Mouse (Mus musculus): ENCODE results near the gene Pfn3.

Pfn3 gene

GRCm38 (mm10) chr13:55430566-55430965 is 15.5 kb upstream of the Pfn3 start:
- DNase-seq (ENCODE audit: low spot score): no peak

DNA sequence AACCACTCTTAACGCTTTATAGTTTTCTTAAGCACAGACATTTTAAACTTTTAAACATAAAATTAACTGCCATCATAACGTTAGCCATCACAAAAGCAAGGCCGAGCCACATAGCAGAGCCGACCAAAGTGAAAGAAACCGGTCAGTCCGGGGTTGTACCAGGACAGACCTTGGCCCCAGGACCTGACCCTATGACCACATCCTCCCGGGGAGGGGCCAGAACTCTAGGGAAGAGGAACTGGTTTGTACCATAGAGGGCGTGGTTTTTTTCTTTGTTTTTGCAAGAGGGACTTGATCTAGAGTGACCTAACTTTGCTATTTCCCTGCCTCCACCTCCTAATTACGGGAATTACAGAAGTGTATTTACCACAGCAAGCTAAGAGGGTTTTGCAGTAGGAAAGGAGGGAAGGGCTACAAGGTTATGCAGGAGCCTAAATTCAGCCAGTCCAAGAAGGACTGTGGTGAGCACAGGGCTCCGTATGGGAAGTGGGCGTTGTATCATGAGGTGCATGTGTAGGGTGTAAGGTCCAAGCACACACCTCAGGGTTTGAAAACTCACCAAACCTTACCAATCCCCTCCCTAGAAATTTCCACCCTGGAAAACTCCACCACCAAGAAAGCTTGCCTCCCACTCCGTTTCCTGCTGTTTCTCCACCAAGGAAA is 14.3 kb upstream of the Pfn3 start:
- peak; percentile 92 for DNase-seq (ENCODE audit: low spot score)

DNA sequence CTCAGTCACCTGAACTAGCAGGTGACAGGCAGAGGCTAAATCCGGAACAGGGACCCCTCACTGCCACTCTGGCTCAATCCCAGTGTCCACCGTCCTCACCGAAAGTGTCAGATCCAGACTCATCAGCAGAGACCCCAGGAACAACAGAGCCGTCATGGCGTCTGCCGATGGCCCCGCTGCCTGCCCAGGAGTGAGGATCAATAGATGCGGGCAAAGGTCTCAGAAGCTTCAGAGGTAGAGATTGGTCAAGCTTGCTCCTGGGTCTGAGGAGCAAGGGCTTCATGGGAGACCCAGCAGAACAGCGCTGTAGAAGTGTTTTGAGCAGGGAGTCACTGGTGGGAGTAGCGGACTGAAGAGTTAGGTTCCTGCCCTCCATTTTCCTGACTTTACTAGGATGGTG is 11.6 kb upstream of the Pfn3 start, which contains the start of gene F12:
F12 (minus strand) TSS at position 181 of the 400 bp plus-strand sequence.
- DNase-seq (ENCODE audit: low spot score): no peak

DNA sequence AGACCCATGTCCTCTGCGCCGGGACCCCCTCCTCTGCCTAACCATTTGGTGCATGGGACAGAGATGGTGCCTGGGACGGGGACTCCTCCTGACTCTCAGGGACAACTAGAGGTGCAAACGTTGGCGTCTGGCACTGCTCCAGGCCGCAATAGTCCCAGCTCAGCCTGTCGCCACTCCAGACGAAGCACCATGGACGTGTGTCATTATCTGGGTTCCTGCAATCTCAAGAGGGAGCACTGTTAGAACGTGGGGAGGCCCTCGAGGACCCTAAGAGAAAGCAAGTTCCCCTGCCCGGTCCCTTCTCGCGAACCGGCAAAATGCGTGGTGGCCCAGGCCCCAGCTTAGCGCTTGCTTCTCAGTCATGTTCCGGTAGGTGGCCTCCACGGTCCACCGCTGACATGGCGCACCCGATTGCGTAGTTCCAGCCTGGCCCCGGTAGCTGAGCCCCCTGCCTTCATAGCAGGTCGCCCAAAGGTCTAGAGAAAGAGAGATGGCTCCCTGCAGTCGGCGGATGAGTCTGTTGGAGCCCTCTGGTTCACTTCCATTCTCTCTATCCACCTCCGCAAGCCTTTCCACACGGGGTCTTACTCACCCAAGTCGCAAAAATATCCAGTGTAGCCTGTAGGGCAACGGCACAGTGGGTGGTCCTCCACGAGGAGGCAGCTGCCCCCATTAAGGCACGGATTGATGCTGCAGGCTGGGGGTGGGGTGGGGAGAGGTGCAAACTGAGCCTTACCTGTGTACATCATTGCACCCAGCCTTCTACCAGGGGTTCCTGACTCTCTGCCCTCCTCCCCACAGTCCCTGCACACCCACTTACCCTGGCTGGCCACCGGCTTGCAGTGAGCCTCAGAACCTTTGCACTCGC is 6.1 kb upstream of the Pfn3 start:
- peak; percentile 73 for DNase-seq (ENCODE audit: low spot score)

- DNase-seq (ENCODE audit: low spot score): no peak
Observed at GRCm38 (mm10) chr13:55420018-55420932, 5.2 kb upstream of the Pfn3 start.

DNA sequence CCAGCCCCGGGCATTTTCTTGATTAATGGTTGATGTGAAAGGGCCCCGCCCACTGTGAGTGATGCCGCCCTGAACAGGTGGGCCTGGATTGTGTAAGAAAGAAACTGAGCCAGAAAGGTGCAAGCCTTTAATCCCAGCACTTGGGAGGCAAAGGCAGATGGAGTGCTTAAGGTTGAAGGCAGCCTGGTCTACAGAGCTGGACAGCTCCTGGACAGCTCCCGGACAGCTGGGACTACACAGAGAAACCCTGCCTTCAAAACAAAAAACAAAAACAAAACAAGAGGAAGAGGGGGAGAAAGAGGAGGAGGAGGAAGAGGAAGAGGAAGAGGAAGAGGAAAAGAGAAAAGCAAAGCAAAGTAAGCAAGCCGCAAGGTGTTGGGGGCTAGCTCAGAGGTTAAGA is 4.1 kb upstream of the Pfn3 start:
- no peak for DNase-seq (ENCODE audit: low spot score)

DNA sequence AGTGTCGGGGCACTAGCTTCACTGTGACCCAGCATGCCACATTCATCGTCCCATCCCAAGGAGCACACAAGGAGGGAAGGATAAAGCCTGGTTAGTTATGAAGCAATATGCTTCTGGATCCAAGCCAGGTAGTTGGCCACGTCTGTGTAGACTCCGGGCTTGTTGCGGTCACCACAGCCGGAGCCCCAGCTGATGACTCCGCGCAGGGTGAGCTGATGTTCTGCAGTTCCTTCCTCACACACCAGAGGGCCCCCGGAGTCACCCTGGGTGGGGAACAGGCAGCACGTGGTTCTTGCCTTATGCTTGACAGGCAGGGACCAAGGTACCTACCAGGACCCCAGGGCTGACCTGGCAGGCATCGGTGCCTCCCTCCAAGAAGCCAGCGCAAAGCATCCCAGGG is 3.0 kb upstream of the Pfn3 start:
- DNase-seq (ENCODE audit: low spot score): peak; percentile 90

- DNase-seq (ENCODE audit: low spot score): no peak
Observed at GRCm38 (mm10) chr13:55413333-55413732, 1.7 kb downstream of the Pfn3 start.

GRCm38 (mm10) chr13:55412643-55413307 is 2.3 kb downstream of the Pfn3 start:
- DNase-seq (ENCODE audit: low spot score): no peak

DNA sequence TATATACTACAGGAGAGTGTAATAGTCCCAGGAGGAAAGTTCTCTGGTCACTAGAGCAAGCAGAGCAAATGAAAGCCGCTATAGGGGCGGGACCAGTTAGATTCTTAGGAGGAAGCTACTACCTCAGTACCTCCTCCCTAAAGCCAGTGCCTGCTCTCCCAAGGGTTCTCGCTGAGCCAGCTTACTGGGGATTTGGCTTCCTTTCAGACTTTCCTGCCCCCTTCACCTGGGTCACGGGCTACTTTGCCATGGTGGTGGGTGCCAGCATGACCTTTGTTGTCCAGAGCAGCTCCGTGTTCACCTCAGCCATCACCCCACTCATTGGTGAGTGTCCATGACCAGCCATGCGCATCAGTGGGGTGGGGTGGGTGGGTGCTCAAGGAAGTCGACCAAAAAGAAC is 3.2 kb downstream of the Pfn3 start:
- DNase-seq (ENCODE audit: low spot score): no peak

GRCm38 (mm10) chr13:55408546-55409120 is 6.4 kb downstream of the Pfn3 start:
- no peak for DNase-seq (ENCODE audit: low spot score)

DNA sequence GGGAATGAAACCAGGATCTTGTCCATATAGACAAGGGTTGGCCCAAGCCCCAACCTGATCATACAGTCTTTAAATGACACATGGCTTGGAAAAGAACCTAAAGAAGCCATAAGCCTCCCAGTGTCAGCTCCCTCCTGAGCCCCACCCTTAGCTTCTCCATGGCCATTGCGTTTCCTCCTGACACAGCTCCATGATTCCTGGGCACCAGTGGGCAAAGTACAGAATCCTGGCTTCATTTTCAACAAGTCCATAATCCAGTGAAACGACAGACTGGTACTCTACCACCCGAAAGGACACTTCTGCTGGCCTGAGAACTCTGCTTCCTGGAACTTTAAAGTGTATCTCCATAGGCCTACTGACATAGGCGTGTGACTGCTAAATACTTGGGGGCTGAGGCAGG is 7.7 kb downstream of the Pfn3 start:
- no peak for DNase-seq (ENCODE audit: low spot score)

GRCm38 (mm10) chr13:55405783-55406390 is 9.1 kb downstream of the Pfn3 start:
- DNase-seq (ENCODE audit: low spot score): no peak

- peak; percentile 78 for DNase-seq (ENCODE audit: low spot score)
Observed at GRCm38 (mm10) chr13:55404853-55405782, 9.9 kb downstream of the Pfn3 start.

- no peak for DNase-seq (ENCODE audit: low spot score)
Observed at GRCm38 (mm10) chr13:55403935-55404852, 10.8 kb downstream of the Pfn3 start.

GRCm38 (mm10) chr13:55403266-55403665 is 11.8 kb downstream of the Pfn3 start:
- no peak for DNase-seq (ENCODE audit: low spot score)

DNA sequence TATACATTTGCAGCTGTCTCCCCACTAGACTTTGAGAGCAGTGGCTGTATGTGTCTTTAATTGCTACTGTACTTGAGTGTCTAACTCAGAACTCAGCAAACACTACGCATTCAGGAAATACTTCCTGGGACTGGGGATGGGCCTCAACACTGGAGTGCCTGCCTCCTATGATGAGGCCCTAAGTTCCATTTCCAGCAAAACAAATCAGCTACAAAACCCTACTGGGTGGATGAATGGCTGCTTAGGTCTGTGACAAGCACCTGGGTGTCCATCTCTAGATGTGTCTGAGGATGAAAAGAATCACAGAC is 15.0 kb downstream of the Pfn3 start:
- DNase-seq (ENCODE audit: low spot score): no peak

GRCm38 (mm10) chr13:55399300-55400038 is 15.6 kb downstream of the Pfn3 start:
- no peak for DNase-seq (ENCODE audit: low spot score)

All from lung, postnatal 25 days (tissue).